Mouse (Mus musculus) limb, embryonic 14.5 days (tissue): Measurements from ENCODE around the gene Nhsl1. TPM values are rescaled to one million over a fixed set of nuclear protein-coding genes. Genes with fewer than 3 reads are reported as not detected.
A peak's percentile ranks its signal among the peaks of the same experiment; 100 is the strongest.

Source experiments
- ATAC-seq: fragments of 200-750 bp; cut with Nextera tagmentation; 2 replicates; pipeline ENCODE4 v1.8.0; 2017; ENCODE audit warnings: low read depth, moderate number of reproducible peaks, moderate TSS enrichment; ENCODE audit not compliant: low FRiP score
- DNase-seq: peaks from one replicate; pipeline ENCODE4 v3.0.0-alpha.2; 2015; ENCODE audit warnings: low spot score
- H3K27ac ChIP-seq: fragments of 300-500 bp; sonication (generic); replicated peaks from 2 replicates; pipeline ENCODE4 v1.5.1; 2014; ENCODE audit warnings: low read depth, mild to moderate bottlenecking, low read length, moderate library complexity, mixed read lengths
- H3K27me3 ChIP-seq: fragments of 300-500 bp; sonication (generic); 2 replicates; pipeline ENCODE4 v1.6.1; 2014; ENCODE audit warnings: low read length, mixed read lengths; ENCODE audit not compliant: control insufficient read depth, insufficient read depth
- H3K36me3 ChIP-seq: fragments of 300-500 bp; sonication (generic); 2 replicates; pipeline ENCODE4 v1.6.1; 2014; ENCODE audit warnings: mild to moderate bottlenecking, low read length, moderate library complexity, mixed read lengths; ENCODE audit not compliant: control insufficient read depth, insufficient read depth
- H3K4me1 ChIP-seq: fragments of 300-500 bp; sonication (generic); 2 replicates; pipeline ENCODE4 v1.6.1; 2014; ENCODE audit warnings: antibody characterized with exemption, low read length, mixed read lengths; ENCODE audit not compliant: control insufficient read depth, insufficient read depth
- H3K4me2 ChIP-seq: fragments of 300-500 bp; sonication (generic); replicated peaks from 2 replicates; pipeline ENCODE4 v1.6.1; 2014; ENCODE audit warnings: low read depth, mild to moderate bottlenecking, low read length, moderate library complexity; ENCODE audit not compliant: severe bottlenecking
- H3K4me3 ChIP-seq: fragments of 300-500 bp; sonication (generic); replicated peaks from 2 replicates; pipeline ENCODE4 v1.5.1; 2014; ENCODE audit warnings: low read length
- H3K9ac ChIP-seq: fragments of 300-500 bp; sonication (generic); 2 replicates; pipeline ENCODE4 v1.6.1; 2014; ENCODE audit warnings: mild to moderate bottlenecking, low read depth, low read length, moderate library complexity; ENCODE audit not compliant: severe bottlenecking
- H3K9me3 ChIP-seq: fragments of 300-500 bp; sonication (generic); 2 replicates; pipeline ENCODE4 v1.6.1; 2016; ENCODE audit warnings: low read length; ENCODE audit not compliant: control insufficient read depth
- POLR2A ChIP-seq: fragments of 200-500 bp; IDR thresholded peaks from 2 replicates; pipeline ENCODE4 v1.8.0; 2012; ENCODE audit warnings: inconsistent platforms, mild to moderate bottlenecking, moderate library complexity, borderline replicate concordance; ENCODE audit not compliant: insufficient read depth, insufficient read length; ENCODE audit errors: extremely low read depth
- WGBS: fragments of 180-500 bp; shearing (Covaris S2); extraction: QIAGEN DNeasy Blood & Tissue Kit; methylation state at CpG from one replicate; pipeline ENCODE4 v1.1.7; 2014; 5-methylcytosine and 5-hydroxymethylcytosine counted together
- polyA plus RNA-seq, 2 experiments: library from polyadenylated mRNA; depleted of rRNA in 1 of 2; stranded (reverse) in 1 of 2; unstranded in 1 of 2; fragments of >200 nt; fragmentation: Nextera tagmentation in 1 of 2; extraction: Ambion mirVana in 1 of 2; gene quantifications; 2 replicates each; pipeline versions ENCODE4 v1.2.1 to v1.2.3; 2012 to 2014

Nhsl1 gene
- polyA plus RNA-seq, 2 experiments, result 14.5 to 16.6 TPM

DNA sequence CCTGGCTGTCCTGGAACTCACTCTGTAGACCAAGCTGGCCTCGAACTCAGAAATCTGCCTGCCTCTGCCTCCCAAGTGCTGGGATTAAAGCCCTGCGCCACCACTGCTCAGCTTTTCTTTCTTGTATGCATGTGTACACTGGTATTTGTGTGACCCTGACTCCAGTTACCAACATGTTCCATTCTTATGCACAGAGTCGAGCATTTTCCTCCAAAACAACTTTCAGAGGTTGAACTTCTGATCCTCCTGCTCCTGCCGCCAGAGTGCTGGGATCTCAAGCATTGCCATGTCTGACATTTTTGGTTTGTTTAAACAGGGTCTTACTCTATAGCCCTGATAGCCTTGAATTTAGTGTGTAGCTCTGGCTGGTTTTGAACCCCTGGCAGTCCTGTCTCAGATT is 15.4 kb downstream of the Nhsl1 start:
- 92% methylated on average over 4 of the region's 4 CpGs for WGBS

DNA sequence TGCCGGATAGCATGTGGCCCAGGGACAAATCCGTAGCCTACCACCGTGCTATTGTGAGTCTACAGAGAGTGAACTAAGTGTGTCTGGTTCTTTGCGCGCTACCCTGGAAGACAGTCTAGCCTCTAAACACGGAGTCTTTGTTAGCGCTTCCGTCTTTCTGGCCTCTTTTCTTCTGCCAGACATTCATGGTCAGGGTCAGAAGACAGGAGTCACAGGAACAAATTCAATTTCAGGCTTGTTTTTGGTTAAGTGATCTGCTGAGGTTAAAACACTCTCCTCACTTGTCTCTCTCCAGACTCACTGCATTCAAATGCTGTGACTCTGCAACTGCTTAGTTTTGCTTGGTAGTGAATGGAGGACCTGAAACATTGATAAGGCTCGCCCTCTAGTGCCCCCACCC is 15.9 kb downstream of the Nhsl1 start:
- no peaks in the 10 kb centered on the region for H3K27me3 ChIP-seq
- H3K9me3 ChIP-seq, result no peaks in the 10 kb centered on the region
- no peak for DNase-seq
- H3K4me2 ChIP-seq, result no peak overlapping the region
- ATAC-seq, result no peak
- no peak overlapping the region for H3K4me3 ChIP-seq
- TF ChIP-seq POLR2A, result no peak
- H3K4me1 ChIP-seq, result peaks cover 3% of the 10 kb centered on the region
- H3K9ac ChIP-seq, result no peak overlapping the region
- WGBS, result 88% methylated on average over 9 of the region's 9 CpGs
- no peak overlapping the region for H3K27ac ChIP-seq
- H3K36me3 ChIP-seq, result no peaks in the 10 kb centered on the region

More for the DNA sequence above, 15.4 kb downstream of the Nhsl1 start:
- H3K27ac ChIP-seq, result no peak overlapping the region
- no peak for TF ChIP-seq POLR2A
- no peaks in the 10 kb centered on the region for H3K36me3 ChIP-seq
- no peak overlapping the region for H3K4me2 ChIP-seq
- no peak for DNase-seq
- peaks cover 8% of the 10 kb centered on the region for H3K4me1 ChIP-seq
- ATAC-seq, result no peak
- no peaks in the 10 kb centered on the region for H3K27me3 ChIP-seq
- no peaks in the 10 kb centered on the region for H3K9me3 ChIP-seq
- H3K9ac ChIP-seq, result no peak overlapping the region
- H3K4me3 ChIP-seq, result no peak overlapping the region

DNA sequence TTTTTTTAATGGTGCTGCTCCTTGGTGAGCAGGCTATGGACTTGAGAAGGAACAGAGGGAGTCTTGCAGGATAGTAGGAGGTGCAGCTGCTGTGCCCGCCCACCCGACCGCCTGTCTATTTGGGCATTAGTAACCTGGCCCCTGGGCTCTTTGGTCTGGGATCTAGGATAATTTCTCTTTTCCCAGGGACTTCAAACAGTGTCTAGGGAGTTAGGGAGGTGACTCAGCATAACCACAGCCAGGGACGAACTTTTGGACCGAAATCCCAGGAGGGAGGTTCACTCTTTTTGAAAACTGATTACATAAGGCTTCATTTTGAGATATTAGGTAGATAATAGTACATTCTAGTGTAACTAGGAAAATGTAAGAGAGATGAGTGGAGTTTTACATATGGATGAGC is 18.9 kb downstream of the Nhsl1 start:
- 82% methylated on average over 5 of the region's 5 CpGs for WGBS
- no peak overlapping the region for H3K4me3 ChIP-seq
- TF ChIP-seq POLR2A, result no peak
- no peaks in the 10 kb centered on the region for H3K9me3 ChIP-seq
- H3K27me3 ChIP-seq, result no peaks in the 10 kb centered on the region
- DNase-seq (no peak), ATAC-seq (no peak)
- H3K4me1 ChIP-seq, result peaks cover 4% of the 10 kb centered on the region; the same call in 1 of the 2 replicates
- H3K36me3 ChIP-seq, result no peaks in the 10 kb centered on the region
- no peak overlapping the region for H3K9ac ChIP-seq
- H3K27ac ChIP-seq, result no peak overlapping the region
- no peak overlapping the region for H3K4me2 ChIP-seq

DNA sequence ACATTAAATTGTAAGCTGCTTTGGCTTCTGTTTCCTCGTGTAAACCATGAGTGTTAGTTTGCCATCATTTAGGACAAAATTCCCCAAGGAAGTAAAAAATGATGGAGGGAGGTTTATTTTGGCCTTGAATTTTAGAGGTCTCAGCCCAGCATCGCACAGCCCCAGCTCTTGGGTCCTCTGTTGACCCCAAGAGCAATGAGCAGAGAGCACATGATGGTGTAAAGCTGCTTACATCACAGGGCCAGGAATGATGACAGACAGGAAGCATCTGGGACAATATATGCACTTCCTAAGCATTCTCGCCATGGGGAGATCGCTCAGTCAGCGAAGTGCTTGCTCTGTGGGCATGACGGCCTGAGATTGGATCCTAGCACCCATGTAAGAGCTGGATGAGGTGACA is 20.6 kb downstream of the Nhsl1 start:
- no peak overlapping the region for H3K9ac ChIP-seq
- H3K27me3 ChIP-seq, result no peaks in the 10 kb centered on the region
- no peak overlapping the region for H3K4me3 ChIP-seq
- WGBS, result 86% methylated on average over 6 of the region's 6 CpGs
- no peak overlapping the region for H3K27ac ChIP-seq
- H3K4me1 ChIP-seq, result peaks cover 4% of the 10 kb centered on the region; the same call in 1 of the 2 replicates
- no peaks in the 10 kb centered on the region for H3K36me3 ChIP-seq
- DNase-seq, result no peak
- no peak overlapping the region for H3K4me2 ChIP-seq
- TF ChIP-seq POLR2A, result no peak
- no peak for ATAC-seq
- no peaks in the 10 kb centered on the region for H3K9me3 ChIP-seq

DNA sequence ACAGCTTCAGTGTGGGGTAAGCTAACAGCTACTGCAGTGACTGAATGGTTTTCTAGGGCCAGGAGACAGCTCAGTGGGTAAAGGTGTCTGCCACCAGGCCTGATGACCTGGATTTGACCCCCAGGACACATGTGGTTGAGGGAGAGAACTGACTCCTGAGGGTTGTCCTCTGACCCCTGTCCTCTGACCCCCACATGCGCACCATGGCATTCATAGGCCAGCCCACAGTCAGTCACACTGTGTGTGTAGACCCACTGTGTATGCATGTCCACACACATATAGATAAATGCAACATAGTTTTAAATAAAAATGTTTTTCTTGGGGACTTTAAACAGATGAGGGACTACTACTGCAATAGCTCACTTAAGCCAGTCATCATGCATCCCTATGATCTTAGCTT is 22.1 kb downstream of the Nhsl1 start:
- Histone ChIP-seq H3K36me3 (no peaks in the 10 kb centered on the region), H3K4me3 (no peak overlapping the region), H3K4me1 (peaks cover 4% of the 10 kb centered on the region; the same call in 1 of the 2 replicates), H3K9me3 (no peaks in the 10 kb centered on the region), H3K27ac (no peak overlapping the region), H3K4me2 (no peak overlapping the region), H3K27me3 (no peaks in the 10 kb centered on the region), H3K9ac (no peak overlapping the region)
- 93% methylated on average over 1 of the region's 1 CpGs for WGBS
- no peak for ATAC-seq
- TF ChIP-seq POLR2A, result no peak
- no peak for DNase-seq

DNA sequence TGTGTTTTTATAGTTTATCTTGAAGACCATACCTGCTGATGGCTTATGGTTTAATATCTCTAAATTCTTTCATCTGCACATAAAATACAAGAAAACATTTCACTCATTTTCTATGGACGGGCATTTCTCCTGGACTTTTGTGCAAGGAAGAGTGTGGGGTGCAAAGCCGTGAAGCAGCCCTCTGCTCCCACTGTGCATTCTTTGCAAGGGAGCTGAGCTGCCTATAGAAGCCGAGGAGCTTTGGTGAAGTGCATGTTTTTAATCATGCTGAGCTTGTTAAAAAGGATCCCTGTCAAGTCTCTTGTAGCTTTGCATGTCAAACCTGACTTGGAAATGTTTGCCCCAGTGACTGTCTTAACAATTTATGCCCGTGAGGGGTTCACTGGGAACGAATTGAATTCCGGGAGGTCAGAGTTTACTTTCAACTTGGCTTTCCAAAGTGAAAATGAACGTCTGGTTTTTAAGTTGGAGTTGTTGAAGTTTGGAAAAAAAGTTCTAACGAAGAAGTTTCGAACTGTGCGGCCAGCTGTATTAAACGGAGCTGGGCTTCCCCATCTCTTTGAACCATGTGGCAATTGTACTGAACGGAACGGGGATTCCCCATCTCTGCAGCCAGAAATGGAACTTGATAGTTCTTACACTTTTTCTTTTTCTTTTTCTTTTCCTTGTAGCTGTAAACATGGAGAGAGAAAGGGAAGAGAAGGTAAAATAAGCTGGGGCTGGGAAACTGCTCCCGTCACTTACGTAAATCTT is 22.8 kb downstream of the Nhsl1 start:
- no peak overlapping the region for H3K9ac ChIP-seq
- DNase-seq, result peak; percentile 58

More for the DNA sequence above, 22.8 kb downstream of the Nhsl1 start:
- Histone ChIP-seq H3K27me3 (no peaks in the 10 kb centered on the region), H3K9me3 (no peaks in the 10 kb centered on the region), H3K4me3 (no peak overlapping the region), H3K4me1 (peaks cover 4% of the 10 kb centered on the region; the same call in 1 of the 2 replicates), H3K27ac (0 out of 2 replicates have a peak overlapping the region, but pooled peaks have one; percentile 35), H3K4me2 (peak overlapping the region; percentile 14), H3K36me3 (no peaks in the 10 kb centered on the region)
- WGBS, result 21% methylated on average over 15 of the region's 15 CpGs
- TF ChIP-seq POLR2A, result no peak
- 0 out of 2 replicates have a peak, but pooled peaks have one; percentile 50 for ATAC-seq
